Mouse (Mus musculus) megakaryocyte, embryonic 14.5 days (primary cell): ENCODE data around the gene Oaf.

ENCODE experiments used
- FLI1 ChIP-seq: IDR thresholded peaks from 2 replicates; pipeline ENCODE4 v1.6.1; 2012; ENCODE audit warnings: low read length, inconsistent platforms, mixed read lengths
- GATA1 ChIP-seq: IDR thresholded peaks from 3 replicates; pipeline ENCODE4 v1.6.1; 2012; ENCODE audit warnings: mixed read lengths, low read length, inconsistent platforms, borderline replicate concordance

GRCm38 (mm10) chr9:43271761-43272518 is 32.2 kb upstream of the Oaf start:
- no peak for TF ChIP-seq GATA1
- no peak for TF ChIP-seq FLI1
